Mouse (Mus musculus) kidney, postnatal 10 days (tissue): ENCODE measurements at regions not wholly inside any gene's neighbourhood (a gene's known extent, or its start where the extent isn't known, plus 50 kb on each side); places are given as distances from the start of the nearest gene placed in this dataset.
A peak's percentile ranks its signal among the peaks of the same experiment; 100 is the strongest.

Experiments used
- DNase-seq: peaks from one replicate; pipeline ENCODE4 v3.0.0; 2021; ENCODE audit warnings: mixed read lengths

GRCm38 (mm10) chr12:39586163-39586562, 451.7 kb downstream of the Arl4a start:
- DNase-seq, result no peak

DNA sequence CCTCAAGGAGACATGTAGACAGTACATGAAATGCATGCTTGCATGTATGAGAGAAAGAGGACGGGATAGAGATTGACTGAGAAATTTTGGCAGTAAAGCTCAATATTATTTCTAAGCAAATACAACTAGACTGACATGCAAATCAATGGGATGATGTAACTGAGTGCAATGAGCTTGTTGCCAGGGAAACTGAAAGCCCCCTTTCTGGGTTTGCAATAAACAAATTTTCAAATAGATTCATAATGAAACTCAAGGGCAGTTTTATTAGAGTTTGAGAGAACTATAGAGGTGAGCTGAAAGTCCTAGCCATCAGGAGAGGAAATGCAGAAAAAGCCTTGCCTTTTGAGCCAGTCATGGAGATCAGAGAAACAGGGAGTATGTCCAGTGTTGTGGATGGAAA, 460.2 kb downstream of the Arl4a start:
- DNase-seq, result no peak

GRCm38 (mm10) chr12:39572802-39573201, 465.0 kb downstream of the Arl4a start:
- no peak for DNase-seq

DNA sequence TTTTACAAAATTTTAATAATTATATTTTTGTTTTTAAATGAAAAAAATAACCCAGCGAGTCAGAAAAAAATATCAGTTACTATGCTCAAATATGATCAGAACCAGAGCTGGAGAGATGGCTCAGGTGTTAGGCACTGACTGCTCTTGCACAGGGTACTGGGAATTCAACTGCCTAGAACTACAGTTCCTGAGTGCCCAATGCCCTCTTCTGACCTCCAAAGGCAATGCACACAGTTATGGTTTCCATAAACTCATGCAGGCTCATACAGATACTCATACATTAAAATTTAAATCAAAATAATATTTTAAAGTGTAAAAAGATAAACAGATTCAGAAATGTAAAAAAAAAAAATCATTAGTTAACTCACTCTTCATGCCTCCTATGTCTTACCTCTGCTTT, 465.7 kb downstream of the Arl4a start:
- DNase-seq, result no peak

GRCm38 (mm10) chr12:39560734-39561446, 476.9 kb downstream of the Arl4a start:
- no peak for DNase-seq

GRCm38 (mm10) chr12:39558491-39558890, 479.3 kb downstream of the Arl4a start:
- no peak for DNase-seq

DNA sequence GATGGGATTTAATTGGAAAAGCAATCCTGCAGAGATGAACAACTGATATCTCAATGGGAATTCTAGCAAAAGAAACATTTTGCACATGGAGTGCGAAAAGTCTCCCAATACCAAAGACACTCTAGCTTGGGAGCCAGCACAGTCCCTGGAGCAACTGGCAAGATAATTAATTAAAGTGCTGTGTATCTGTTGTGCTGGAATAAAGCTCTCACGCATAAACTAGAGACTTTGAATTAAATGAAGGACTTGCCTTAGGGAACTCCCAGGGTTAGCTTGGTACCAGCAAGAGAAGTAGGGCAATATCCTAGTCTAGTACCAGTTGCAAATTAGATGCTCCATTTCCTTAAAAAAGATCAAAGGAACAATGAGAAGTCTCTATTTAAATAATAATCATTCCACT, 501.5 kb downstream of the Arl4a start:
- DNase-seq, result no peak

DNA sequence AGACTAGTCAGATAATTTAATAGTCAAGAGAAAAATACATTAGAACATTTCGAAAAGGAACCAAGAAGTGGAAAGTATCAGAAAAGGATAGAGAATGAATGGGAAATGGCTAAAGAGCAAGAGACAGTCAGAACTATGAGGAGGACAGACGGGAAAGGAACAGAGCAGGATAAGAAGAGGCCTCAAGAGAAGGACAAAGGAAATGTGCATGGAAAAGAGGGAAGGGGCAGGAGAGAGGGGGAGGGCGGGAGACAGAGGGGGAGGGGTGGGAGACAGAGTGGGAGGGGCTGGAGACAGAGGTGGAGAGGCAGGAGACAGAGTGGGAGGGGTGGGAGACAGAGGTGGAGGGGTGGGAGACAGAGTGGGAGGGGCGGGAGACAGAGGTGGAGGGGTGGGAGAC, 509.7 kb downstream of the Arl4a start:
- no peak for DNase-seq

DNA sequence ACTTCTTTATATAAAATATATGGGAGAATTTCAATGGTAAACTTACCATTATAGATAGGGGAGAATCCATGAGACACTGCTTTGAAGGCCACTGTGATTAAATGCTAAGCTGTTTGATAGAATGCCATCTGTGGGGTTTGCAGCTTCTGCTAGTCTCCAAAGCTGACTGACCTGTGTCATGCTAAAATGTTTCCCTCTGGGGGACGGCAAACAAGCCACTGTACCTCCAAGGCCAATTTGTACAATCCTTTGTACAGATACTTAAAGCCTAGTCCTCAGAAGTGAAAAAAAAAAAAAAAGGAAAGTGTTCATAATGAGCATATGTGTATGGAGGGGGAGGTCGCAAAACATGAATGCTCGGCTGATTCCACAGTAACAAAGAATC, 510.6 kb downstream of the Arl4a start:
- DNase-seq, result no peak

GRCm38 (mm10) chr12:39526535-39527215, 511.1 kb downstream of the Arl4a start:
- no peak for DNase-seq

GRCm38 (mm10) chr12:39515690-39516089, 522.1 kb downstream of the Arl4a start:
- DNase-seq, result no peak

DNA sequence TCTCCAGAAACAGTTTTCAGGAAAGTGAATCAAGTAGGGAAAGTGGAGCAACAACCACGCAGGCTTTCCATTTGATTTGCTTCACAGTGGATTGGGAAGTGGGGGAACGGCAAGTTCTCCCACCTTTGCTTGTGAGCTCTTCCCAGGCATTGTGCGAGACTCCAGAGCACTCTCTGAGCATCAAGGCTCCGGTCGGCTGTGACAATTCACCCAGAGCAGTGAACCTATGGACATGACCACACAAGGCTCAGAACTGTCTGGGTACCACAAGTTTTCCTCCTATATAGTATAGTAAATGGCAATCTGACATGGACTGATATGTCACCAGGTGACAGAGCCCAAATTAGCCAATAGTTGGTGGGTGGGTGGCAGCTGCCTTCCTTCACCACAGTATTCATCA, 527.0 kb downstream of the Arl4a start:
- no peak for DNase-seq

GRCm38 (mm10) chr12:39510073-39510812, 527.6 kb downstream of the Arl4a start:
- DNase-seq, result peak; percentile 77

DNA sequence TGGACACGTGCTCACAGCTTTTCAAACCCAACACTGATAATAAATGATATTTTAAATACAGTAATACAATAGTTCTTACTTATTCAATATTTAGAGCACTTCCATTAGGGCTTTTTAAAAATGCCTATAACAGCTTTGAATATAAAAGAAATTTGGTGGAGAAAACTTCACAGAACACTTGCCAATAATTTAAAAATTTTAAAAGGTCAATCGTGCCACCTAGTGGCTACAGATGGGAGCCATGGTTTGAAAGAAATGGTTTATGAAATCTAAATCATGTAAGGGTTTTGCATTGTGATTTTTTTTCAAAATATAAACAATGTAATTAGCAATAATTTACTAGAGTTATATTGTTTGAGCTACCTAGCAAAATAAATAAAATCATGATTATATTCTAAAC, 541.6 kb downstream of the Arl4a start:
- DNase-seq, result peak; percentile 33

DNA sequence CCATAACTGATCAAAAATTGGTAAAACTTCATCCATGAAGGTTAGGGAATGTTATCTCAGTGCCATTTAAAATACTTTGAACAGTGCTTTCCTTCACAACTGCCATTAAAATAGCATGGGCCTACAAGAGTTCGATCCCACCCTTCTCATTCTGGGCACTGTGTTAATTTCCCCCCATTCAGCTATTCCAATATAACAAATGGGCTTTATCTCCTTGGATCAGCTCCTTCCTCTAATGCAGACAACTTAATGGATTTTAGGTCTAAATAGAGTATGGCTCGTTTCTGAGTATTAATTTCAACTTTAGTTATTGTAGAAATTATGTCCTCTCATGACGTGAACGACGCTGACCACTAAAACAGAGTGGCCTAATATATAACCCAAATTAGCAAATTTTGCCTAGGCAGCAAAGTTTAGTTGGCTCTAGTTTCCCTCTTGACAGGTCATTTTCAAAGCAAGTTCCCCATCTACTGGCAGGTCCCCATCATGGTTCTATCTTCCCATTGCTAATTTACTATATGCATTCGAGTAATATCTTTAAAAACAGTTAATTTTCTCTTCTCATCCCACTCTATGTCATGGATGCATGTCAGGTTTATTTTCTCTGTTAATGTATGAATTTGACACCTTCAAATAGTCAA, 544.1 kb downstream of the Arl4a start:
- peak; percentile 18 for DNase-seq

GRCm38 (mm10) chr12:39493114-39493513, 544.7 kb downstream of the Arl4a start:
- DNase-seq, result no peak

DNA sequence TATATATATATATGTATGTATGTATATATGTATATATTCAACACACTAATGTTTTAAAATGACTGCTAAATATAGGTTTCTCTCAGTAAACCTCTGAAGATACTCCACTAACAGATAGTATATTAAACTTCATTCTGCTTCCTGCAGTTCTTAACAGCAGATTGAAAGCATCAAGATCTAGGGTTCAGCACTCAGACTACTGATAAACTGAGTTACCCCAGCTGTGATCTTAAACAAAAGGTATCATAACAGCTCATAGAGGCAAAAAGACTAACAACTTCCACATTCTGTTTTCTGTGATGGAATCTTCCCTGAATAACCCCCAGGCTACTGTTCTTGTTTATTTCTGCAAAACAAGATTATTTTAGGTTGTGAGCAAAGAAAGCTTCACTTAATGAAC, 564.8 kb downstream of the Arl4a start:
- DNase-seq, result no peak
